Mouse (Mus musculus) bone marrow, adult 2 months (tissue): Measurements from ENCODE around the gene Ccdc141. TPM values are rescaled to one million over a fixed set of nuclear protein-coding genes. Genes with fewer than 3 reads are reported as not detected.
A peak's percentile ranks its signal among the peaks of the same experiment; 100 is the strongest.

ENCODE experiments used
- H3K27ac ChIP-seq: fragments of 200-500 bp; 2 replicates; pipeline ENCODE4 v1.5.1; 2012; ENCODE audit warnings: low read depth, mild to moderate bottlenecking, control low read depth, inconsistent platforms, low read length; ENCODE audit not compliant: control insufficient read depth, poor library complexity, insufficient read depth
- H3K4me1 ChIP-seq: fragments of 200-500 bp; 2 replicates; pipeline ENCODE4 v1.6.1; 2011; ENCODE audit warnings: low read length; ENCODE audit not compliant: control insufficient read depth, insufficient read depth
- H3K4me3 ChIP-seq: fragments of 200-500 bp; replicated peaks from 2 replicates; pipeline ENCODE3; 2011; ENCODE audit warnings: mild to moderate bottlenecking, low read depth, low read length, control low read depth; ENCODE audit not compliant: control insufficient read depth
- CTCF ChIP-seq: fragments of 200-500 bp; IDR thresholded peaks from 2 replicates; pipeline ENCODE4 v1.5.1; 2011; ENCODE audit warnings: low read length, control low read depth; ENCODE audit not compliant: control insufficient read depth, insufficient read depth
- POLR2A ChIP-seq: fragments of 200-500 bp; IDR thresholded peaks from 2 replicates; pipeline ENCODE4 v1.6.1; 2011; ENCODE audit warnings: low read depth, mild to moderate bottlenecking, control low read depth, low read length, borderline replicate concordance; ENCODE audit not compliant: control insufficient read depth
- WGBS: fragments of 180-500 bp; shearing (Covaris S2); methylation state at CpG from one replicate; pipeline ENCODE4 v1.1.7; 2018; 5-methylcytosine and 5-hydroxymethylcytosine counted together
- polyA plus RNA-seq: library from polyadenylated mRNA; stranded (reverse); fragments of >200 nt; gene quantifications from 2 replicates; pipeline ENCODE4 v1.2.4, GENCODE M21; 2011; ENCODE audit warnings: low replicate concordance; ENCODE audit not compliant: missing spikeins, insufficient read depth, insufficient read length

Ccdc141 gene
- polyA plus RNA-seq, result 1.0 and 3.7 TPM in 2 replicates

DNA sequence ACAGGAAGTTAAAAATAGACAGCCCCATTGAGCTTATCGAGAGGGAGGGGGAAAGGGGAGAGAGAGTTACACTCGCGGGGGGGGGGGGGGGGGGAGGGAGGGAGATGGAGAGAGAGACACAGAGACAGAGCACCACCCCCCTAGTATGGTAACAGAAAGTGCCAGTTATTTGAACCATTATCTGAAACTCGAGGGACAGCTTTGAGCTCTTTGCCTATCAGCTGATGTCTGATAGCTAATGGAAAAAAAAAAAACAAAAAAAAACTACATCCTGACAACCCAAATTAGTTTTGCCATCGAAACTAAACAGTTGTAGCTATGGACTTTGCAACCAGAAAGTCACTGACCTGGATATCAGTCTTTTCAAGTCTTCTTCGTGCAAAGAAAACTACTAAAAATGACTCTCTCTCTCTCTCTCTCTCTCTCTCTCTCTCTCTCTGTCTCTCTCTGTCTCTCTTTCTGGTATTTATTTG, at the start of gene Ccdc141:
TSS of gene Ccdc141 (minus strand) at position 4 of the 473 bp plus-strand sequence.
- H3K4me1 ChIP-seq, result no peaks in the 10 kb centered on the region; the same call in 1 of the 2 replicates
- TF ChIP-seq POLR2A (no peak), CTCF (no peak)
- peak within 1 kb of the TSS; percentile 53 for H3K4me3 ChIP-seq
- 7% methylated on average over 6 of the region's 6 CpGs for WGBS
- H3K27ac ChIP-seq, result no peak within 1 kb of the TSS

DNA sequence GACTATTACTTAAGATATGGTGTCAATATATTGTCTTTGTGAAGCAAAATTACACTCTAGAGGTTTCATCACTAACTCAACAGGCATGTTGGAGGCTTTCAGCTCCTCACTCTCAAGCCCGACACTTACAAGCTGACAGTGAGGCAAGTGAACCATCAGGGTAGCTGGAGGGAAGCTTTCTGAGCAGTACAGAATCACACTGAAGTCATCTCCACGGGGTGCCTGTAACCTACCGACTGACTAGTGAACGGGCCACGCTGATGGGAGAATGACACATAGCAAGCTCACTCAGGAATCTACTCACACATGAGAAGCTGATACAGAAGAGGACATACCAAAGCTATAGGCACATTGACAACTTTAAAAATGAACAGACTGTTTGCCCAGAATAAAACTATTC, 42.4 kb upstream of the Ccdc141 start:
- H3K27ac ChIP-seq, result no peak overlapping the region
- H3K4me1 ChIP-seq, result no peaks in the 10 kb centered on the region
- no peak overlapping the region for H3K4me3 ChIP-seq
- TF ChIP-seq POLR2A (no peak), CTCF (no peak)
- WGBS, result 79% methylated on average over 5 of the region's 5 CpGs

DNA sequence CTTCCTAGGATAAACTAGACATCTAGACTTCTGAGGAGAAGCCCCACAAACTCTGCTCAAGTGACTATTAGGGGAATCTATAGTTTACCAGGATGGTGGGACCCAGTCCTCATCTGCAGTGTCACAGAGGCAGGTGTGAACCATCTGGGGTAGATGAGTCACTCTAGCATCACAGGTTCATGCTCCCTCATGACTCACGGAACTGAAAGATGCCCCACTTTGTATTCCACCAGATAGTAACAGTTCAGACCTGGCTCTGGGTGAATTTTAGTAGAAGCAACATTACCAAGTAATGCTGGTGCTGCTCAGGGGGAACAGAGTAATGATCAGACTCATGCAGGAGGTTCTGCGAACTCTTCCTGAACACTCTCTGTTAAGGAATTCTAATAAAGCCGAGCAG, 36.5 kb upstream of the Ccdc141 start:
- Histone ChIP-seq H3K4me1 (no peaks in the 10 kb centered on the region), H3K27ac (no peak overlapping the region), H3K4me3 (no peak overlapping the region)
- WGBS, result 89% methylated on average over 3 of the region's 3 CpGs
- TF ChIP-seq POLR2A (no peak), CTCF (no peak)

DNA sequence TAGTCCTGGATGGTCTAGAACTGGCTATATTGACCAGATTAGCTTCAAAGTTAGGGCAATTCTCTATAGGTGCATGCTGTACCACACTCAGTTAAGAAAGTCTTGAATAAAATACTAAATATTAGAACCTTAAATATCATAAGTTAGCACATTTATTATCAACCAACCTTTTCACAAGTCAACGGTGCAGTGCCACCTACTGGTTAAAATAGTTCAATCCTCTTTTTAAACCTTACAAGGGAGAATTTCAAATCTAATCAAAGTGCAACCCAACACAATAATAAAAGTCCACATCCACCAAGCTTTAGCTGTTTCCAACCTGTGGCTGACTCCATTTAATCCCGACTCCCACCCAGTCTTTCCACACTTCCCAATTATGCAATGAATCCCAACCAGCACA, 33.5 kb upstream of the Ccdc141 start:
- TF ChIP-seq POLR2A (no peak), CTCF (no peak)
- Histone ChIP-seq H3K4me1 (peaks cover 2% of the 10 kb centered on the region; the same call in 1 of the 2 replicates), H3K4me3 (no peak overlapping the region), H3K27ac (no peak overlapping the region)
- 29% methylated on average over 2 of the region's 2 CpGs for WGBS

DNA sequence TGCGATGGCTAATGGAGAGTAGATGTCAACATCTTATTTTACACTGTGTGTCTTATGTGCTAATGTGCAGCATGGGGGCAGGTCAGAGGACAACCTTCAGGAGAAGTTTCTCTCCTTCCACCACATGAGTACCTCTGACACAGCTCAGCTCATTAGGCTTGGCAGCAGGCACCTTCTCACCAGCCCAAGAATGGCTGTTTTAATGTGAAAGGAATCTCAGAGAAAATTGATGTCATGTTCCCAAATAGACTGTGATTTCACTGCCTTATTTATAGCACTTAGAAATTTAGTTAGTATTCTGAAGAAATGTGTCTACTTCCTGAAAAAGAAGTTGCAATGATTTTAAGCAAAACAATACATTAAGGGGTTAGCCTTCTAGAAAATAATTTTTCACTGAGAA, 31.5 kb upstream of the Ccdc141 start:
- TF ChIP-seq POLR2A (no peak), CTCF (no peak)
- peaks cover 2% of the 10 kb centered on the region; the same call in 1 of the 2 replicates for H3K4me1 ChIP-seq
- H3K4me3 ChIP-seq, result no peak overlapping the region
- H3K27ac ChIP-seq, result no peak overlapping the region
- 91% methylated on average over 1 of the region's 1 CpGs for WGBS

DNA sequence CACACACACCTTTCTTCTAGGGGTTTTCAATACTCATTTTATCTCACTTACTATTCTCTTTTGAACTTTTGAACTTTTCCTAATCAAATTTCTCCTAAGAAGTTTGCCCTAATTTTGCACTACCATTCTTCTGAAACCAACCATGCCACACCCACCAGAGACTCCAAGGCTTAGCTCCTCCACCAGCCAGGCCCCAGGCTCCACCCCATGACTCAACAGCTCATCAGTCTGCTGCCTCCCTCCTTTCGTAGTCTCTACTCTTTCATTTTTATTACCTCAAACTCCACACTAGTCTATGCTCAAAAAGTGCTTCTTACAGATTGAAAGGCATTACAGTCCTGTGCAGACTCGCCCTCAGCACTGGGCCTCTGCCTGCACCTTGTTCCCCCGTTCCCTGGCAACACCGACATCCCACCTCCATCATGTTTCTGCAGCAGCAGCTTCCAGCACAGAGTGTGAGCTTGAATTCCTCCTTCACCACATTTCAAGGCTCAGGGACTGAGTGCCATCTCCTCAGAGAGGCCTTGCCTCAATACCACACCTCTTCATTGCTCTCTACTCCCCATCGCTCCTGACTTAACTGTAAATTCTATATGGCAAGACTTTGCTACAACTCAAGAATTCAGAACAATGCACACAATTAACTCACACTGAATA, 30.6 kb upstream of the Ccdc141 start:
- no peak for TF ChIP-seq CTCF
- TF ChIP-seq POLR2A, result no peak
- 0 out of 2 replicates have a peak overlapping the region, but pooled peaks have one; percentile 14 for H3K27ac ChIP-seq
- WGBS, result 77% methylated on average over 5 of the region's 5 CpGs
- H3K4me1 ChIP-seq, result peaks cover 2% of the 10 kb centered on the region; the same call in 1 of the 2 replicates
- peak overlapping the region; percentile 54 for H3K4me3 ChIP-seq

DNA sequence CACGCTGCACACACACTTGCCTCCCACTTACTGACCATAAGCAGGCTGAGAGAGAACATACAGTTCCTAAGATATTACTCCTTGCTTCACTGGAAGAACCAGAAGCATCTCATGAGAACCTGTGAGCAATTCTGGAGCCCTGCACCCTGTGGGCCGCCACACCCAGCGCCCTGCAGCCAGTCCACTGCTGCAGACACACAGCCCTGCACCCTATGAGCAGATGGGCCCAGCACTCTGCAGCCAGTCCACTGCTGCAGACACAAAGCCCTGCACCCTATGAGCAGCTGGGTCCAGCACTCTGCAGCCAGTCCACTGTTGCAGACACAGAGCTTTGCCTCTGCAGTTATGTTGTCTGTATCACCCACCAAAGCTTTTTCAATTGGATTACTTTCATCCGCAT, 29.9 kb upstream of the Ccdc141 start:
- Histone ChIP-seq H3K4me1 (peaks cover 2% of the 10 kb centered on the region; the same call in 1 of the 2 replicates), H3K27ac (no peak overlapping the region), H3K4me3 (no peak overlapping the region)
- 86% methylated on average over 4 of the region's 4 CpGs for WGBS
- no peak for TF ChIP-seq CTCF

DNA sequence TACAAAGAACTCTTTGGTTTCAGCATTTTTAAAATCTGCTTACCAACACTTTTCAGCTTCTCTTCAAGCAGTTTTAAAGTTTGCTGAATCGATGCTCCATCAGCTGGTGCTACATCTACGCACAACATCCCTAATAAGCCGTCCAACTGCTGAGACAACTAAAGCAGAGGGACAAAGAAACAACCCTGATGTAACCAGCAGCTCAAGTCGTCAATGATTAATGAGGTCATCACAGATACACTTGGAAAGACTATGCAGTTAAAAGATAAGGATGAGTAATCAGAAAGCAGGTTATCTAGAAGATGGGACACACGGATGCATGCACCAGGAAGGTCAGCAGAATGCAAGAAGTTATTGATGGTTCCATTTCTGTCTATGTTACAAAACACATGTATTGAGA, 27.8 kb upstream of the Ccdc141 start:
- WGBS, result 77% methylated on average over 5 of the region's 5 CpGs
- Histone ChIP-seq H3K4me3 (no peak overlapping the region), H3K27ac (no peak overlapping the region), H3K4me1 (peaks cover 2% of the 10 kb centered on the region; the same call in 1 of the 2 replicates)
- TF ChIP-seq CTCF (no peak), POLR2A (no peak)
